Mouse (Mus musculus) adrenal gland, adult 2 months (tissue): ENCODE measurements around the gene Rit1. TPM values are rescaled to one million over a fixed set of nuclear protein-coding genes. Genes with fewer than 3 reads are reported as not detected.
"Not testable (repeated sequence)": the region's sequence is repeated elsewhere in the genome, so short reads cannot be mapped to it uniquely, and the experiment has no call there.

ENCODE experiments used
- DNase-seq: peaks from one replicate; pipeline ENCODE4 v3.0.0; 2021
- polyA plus RNA-seq: library from polyadenylated mRNA; depleted of rRNA; stranded (reverse); fragments of >200 nt; gene quantifications from 2 replicates; pipeline ENCODE4 v1.2.3, GENCODE M21; 2012; rRNA removed
- total RNA-seq, 2 experiments: library from RNA; stranded (reverse); gene quantifications; 2 replicates each; pipeline ENCODE4 v1.2.3; 2021

Rit1 gene
- total and polyA plus RNA-seq, 3 experiments = 41.5 to 58.9 (median 49.2) TPM

- DNase-seq = peak; percentile 72
Measured at GRCm38 (mm10) chr3:88738641-88739040, 22.0 kb downstream of the Rit1 start.

GRCm38 (mm10) chr3:88740147-88740546, 23.5 kb downstream of the Rit1 start:
- DNase-seq = no peak

- no peak for DNase-seq
Measured at GRCm38 (mm10) chr3:88745534-88745933, 28.9 kb downstream of the Rit1 start.

- DNase-seq = no peak
Measured at GRCm38 (mm10) chr3:88746139-88746870, 29.7 kb downstream of the Rit1 start.

- no peak for DNase-seq
Measured at GRCm38 (mm10) chr3:88746871-88747231, 30.2 kb downstream of the Rit1 start.

- DNase-seq = no peak
Measured at GRCm38 (mm10) chr3:88754283-88754682, 37.6 kb downstream of the Rit1 start.

GRCm38 (mm10) chr3:88755541-88755940, 38.9 kb downstream of the Rit1 start:
- DNase-seq = peak; percentile 13

- DNase-seq = no peak
Measured at GRCm38 (mm10) chr3:88756276-88756675, 39.6 kb downstream of the Rit1 start.

GRCm38 (mm10) chr3:88758045-88758500, 41.4 kb downstream of the Rit1 start:
- DNase-seq = peak; percentile 41

- DNase-seq = no peak
Measured at GRCm38 (mm10) chr3:88761619-88762018, 45.0 kb downstream of the Rit1 start.

- DNase-seq = no peak
Measured at GRCm38 (mm10) chr3:88762401-88762831, 45.8 kb downstream of the Rit1 start.

GRCm38 (mm10) chr3:88771189-88771940, 54.7 kb downstream of the Rit1 start:
- DNase-seq = peak; percentile 66

GRCm38 (mm10) chr3:88771941-88772280, 55.3 kb downstream of the Rit1 start:
- DNase-seq = not testable (repeated sequence)

- DNase-seq = peak; percentile 90
Measured at GRCm38 (mm10) chr3:88772399-88772798, 55.8 kb downstream of the Rit1 start.

GRCm38 (mm10) chr3:88773163-88773562, 56.5 kb downstream of the Rit1 start:
- DNase-seq = not testable (repeated sequence)

- DNase-seq = peak; percentile 55
Measured at GRCm38 (mm10) chr3:88774939-88775841, 58.6 kb downstream of the Rit1 start, which contains the start of gene Syt11. Syt11 (minus strand) TSS chr3:88775164.

Other genes starting within 250 kb of the Rit1 start
- 100 to 1,000 TPM in 1 of 2 experiments, 10 to 100 TPM in 1; 78.2 to 158 TPM for gene Lmna, start 206.9 kb upstream of the Rit1 start, total RNA-seq
- gene Lmna, start 206.9 kb upstream of the Rit1 start, polyA plus RNA-seq = 170 and 236 TPM in 2 replicates
- gene Mex3a, start 184.4 kb upstream of the Rit1 start, total RNA-seq = 1 to 10 TPM; 2.3 to 3.2 TPM
- gene Mex3a, start 184.4 kb upstream of the Rit1 start, polyA plus RNA-seq = 1.7 and 2.1 TPM in 2 replicates
- not detected for gene Rab25, start 168.5 kb upstream of the Rit1 start, total RNA-seq
- gene Rab25, start 168.5 kb upstream of the Rit1 start, polyA plus RNA-seq = 0.09 and 0.10 TPM in 2 replicates
- 100 to 1,000 TPM; 153 to 154 TPM for gene Lamtor2, start 163.8 kb upstream of the Rit1 start, total RNA-seq
- 107 and 117 TPM in 2 replicates for gene Lamtor2, start 163.8 kb upstream of the Rit1 start, polyA plus RNA-seq
- 100 to 1,000 TPM in 1 of 2 experiments, 10 to 100 TPM in 1; 61.1 to 100 TPM for gene Ubqln4, start 163.1 kb upstream of the Rit1 start, total RNA-seq
- gene Ubqln4, start 163.1 kb upstream of the Rit1 start, polyA plus RNA-seq = 77.9 and 96.2 TPM in 2 replicates
- gene Ssr2, start 141.0 kb upstream of the Rit1 start, total RNA-seq = 100 to 1,000 TPM; 178 to 218 TPM
- 110 and 151 TPM in 2 replicates for gene Ssr2, start 141.0 kb upstream of the Rit1 start, polyA plus RNA-seq
- 10 to 100 TPM; 26.3 to 33.3 TPM for gene Arhgef2, start 110.9 kb upstream of the Rit1 start, total RNA-seq
- gene Arhgef2, start 110.9 kb upstream of the Rit1 start, polyA plus RNA-seq = 35.9 and 37.5 TPM in 2 replicates
- gene Rxfp4, start 63.7 kb upstream of the Rit1 start, total RNA-seq = not detected
- gene Rxfp4, start 63.7 kb upstream of the Rit1 start, polyA plus RNA-seq = not detected in 2 replicates
- 10 to 100 TPM; 43.2 to 67.9 TPM for gene Khdc4, start 31.0 kb upstream of the Rit1 start, total RNA-seq
- gene Khdc4, start 31.0 kb upstream of the Rit1 start, polyA plus RNA-seq = 55.7 and 61.4 TPM in 2 replicates
- 10 to 100 TPM; 10.1 to 15.1 TPM for gene Syt11, start 58.3 kb downstream of the Rit1 start, total RNA-seq
- 5.1 and 5.7 TPM in 2 replicates for gene Syt11, start 58.3 kb downstream of the Rit1 start, polyA plus RNA-seq
- 10 to 100 TPM; 25.8 to 27.4 TPM for gene Gon4l, start 118.4 kb downstream of the Rit1 start, total RNA-seq
- gene Gon4l, start 118.4 kb downstream of the Rit1 start, polyA plus RNA-seq = 9.1 and 9.7 TPM in 2 replicates
- 10 to 100 TPM; 18.9 to 25.2 TPM for gene Msto1, start 197.2 kb downstream of the Rit1 start, total RNA-seq
- 28.4 and 30.2 TPM in 2 replicates for gene Msto1, start 197.2 kb downstream of the Rit1 start, polyA plus RNA-seq
- 10 to 100 TPM; 38.3 to 57.0 TPM for gene Ash1l, start 233.8 kb downstream of the Rit1 start, total RNA-seq
- 3.9 and 4.9 TPM in 2 replicates for gene Ash1l, start 233.8 kb downstream of the Rit1 start, polyA plus RNA-seq
- gene Dap3, start 234.3 kb downstream of the Rit1 start, total RNA-seq = 100 to 1,000 TPM; 129 to 130 TPM
- gene Dap3, start 234.3 kb downstream of the Rit1 start, polyA plus RNA-seq = 26.2 and 30.4 TPM in 2 replicates